Mouse (Mus musculus): Measurements from ENCODE around the gene Olfr1423. TPM values are rescaled to one million over a fixed set of nuclear protein-coding genes. Genes with fewer than 3 reads are reported as not detected.
A peak's percentile ranks its signal among the peaks of the same experiment; 100 is the strongest.

Gene Olfr1423
- polyA plus RNA-seq, 1 experiment = 0.01 TPM

GRCm38 (mm10) chr19:12026606-12027005, 14.5 kb downstream of the Olfr1423 start:
- no peak overlapping the region for H3K4me3 ChIP-seq (ENCODE audit: insufficient read depth, poor library complexity, severe bottlenecking)
- H3K36me3 ChIP-seq (ENCODE audit: control insufficient read depth, insufficient read depth) = no peaks in the 10 kb centered on the region
- no peaks in the 10 kb centered on the region for H3K79me3 ChIP-seq (ENCODE audit: low read depth)
- TF ChIP-seq MYOG (IDR thresholded peaks at IDR 0.05; ENCODE audit: control insufficient read depth, extremely low read depth, insufficient read length) = no peak
- no peak for TF ChIP-seq FOSL1 (IDR thresholded peaks at IDR 0.05; ENCODE audit: insufficient read depth, low read length, poor library complexity, severe bottlenecking)
- TF ChIP-seq MAX (IDR thresholded peaks at IDR 0.05) = no peak
- no peak for TF ChIP-seq USF1 (IDR thresholded peaks at IDR 0.05; ENCODE audit: low read depth)
- TF ChIP-seq CTCF (IDR thresholded peaks at IDR 0.05; ENCODE audit: control insufficient read depth, insufficient read depth, insufficient read length) = no peak
- TF ChIP-seq MYOD1 (IDR thresholded peaks at IDR 0.05; ENCODE audit: control insufficient read depth, insufficient read length, low read depth) = no peak
- no peak for TF ChIP-seq CEBPB (IDR thresholded peaks at IDR 0.05; ENCODE audit: low read depth)
- H3K27me3 ChIP-seq (ENCODE audit: control insufficient read depth, insufficient read depth, insufficient read length) = no peaks in the 10 kb centered on the region
- no peaks in the 10 kb centered on the region for H3K79me2 ChIP-seq (ENCODE audit: control insufficient read depth, insufficient read depth)
- no peak overlapping the region for H3ac ChIP-seq (ENCODE audit: control insufficient read depth, insufficient read length, low read depth)

- TF ChIP-seq CEBPB (IDR thresholded peaks at IDR 0.05; ENCODE audit: low read depth) (no peak), MYOG (IDR thresholded peaks at IDR 0.05; ENCODE audit: control insufficient read depth, extremely low read depth, insufficient read length) (no peak), FOSL1 (IDR thresholded peaks at IDR 0.05; ENCODE audit: insufficient read depth, low read length, poor library complexity, severe bottlenecking) (no peak)
- Histone ChIP-seq H3K4me3 (ENCODE audit: insufficient read depth, poor library complexity, severe bottlenecking) (no peak overlapping the region), H3K79me3 (ENCODE audit: low read depth) (no peaks in the 10 kb centered on the region), H3ac (ENCODE audit: control insufficient read depth, insufficient read length, low read depth) (no peak overlapping the region), H3K36me3 (ENCODE audit: control insufficient read depth, insufficient read depth) (no peaks in the 10 kb centered on the region), H3K79me2 (ENCODE audit: control insufficient read depth, insufficient read depth) (no peaks in the 10 kb centered on the region), H3K27me3 (ENCODE audit: control insufficient read depth, insufficient read depth, insufficient read length) (no peaks in the 10 kb centered on the region)
Measured at GRCm38 (mm10) chr19:12025333-12025732, 15.8 kb downstream of the Olfr1423 start.

- no peaks in the 10 kb centered on the region for H3K79me3 ChIP-seq (ENCODE audit: low read depth)
- no peaks in the 10 kb centered on the region for H3K36me3 ChIP-seq (ENCODE audit: control insufficient read depth, insufficient read depth)
- no peaks in the 10 kb centered on the region for H3K27me3 ChIP-seq (ENCODE audit: control insufficient read depth, insufficient read depth, insufficient read length)
- no peak overlapping the region for H3ac ChIP-seq (ENCODE audit: control insufficient read depth, insufficient read length, low read depth)
- no peak for TF ChIP-seq MYOD1 (IDR thresholded peaks at IDR 0.05; ENCODE audit: control insufficient read depth, insufficient read length, low read depth)
- TF ChIP-seq USF1 (IDR thresholded peaks at IDR 0.05; ENCODE audit: low read depth) = no peak
- no peak for TF ChIP-seq MYOG (IDR thresholded peaks at IDR 0.05; ENCODE audit: control insufficient read depth, extremely low read depth, insufficient read length)
- TF ChIP-seq FOSL1 (IDR thresholded peaks at IDR 0.05; ENCODE audit: insufficient read depth, low read length, poor library complexity, severe bottlenecking) = no peak
- TF ChIP-seq MAX (IDR thresholded peaks at IDR 0.05) = no peak
- no peak for TF ChIP-seq CEBPB (IDR thresholded peaks at IDR 0.05; ENCODE audit: low read depth)
- no peak for TF ChIP-seq CTCF (IDR thresholded peaks at IDR 0.05; ENCODE audit: control insufficient read depth, insufficient read depth, insufficient read length)
- H3K79me2 ChIP-seq (ENCODE audit: control insufficient read depth, insufficient read depth) = no peaks in the 10 kb centered on the region
- no peak overlapping the region for H3K4me3 ChIP-seq (ENCODE audit: insufficient read depth, poor library complexity, severe bottlenecking)
Measured at GRCm38 (mm10) chr19:12024149-12024548, 17.0 kb downstream of the Olfr1423 start.

- Histone ChIP-seq H3K27me3 (ENCODE audit: control insufficient read depth, insufficient read depth, insufficient read length) (no peaks in the 10 kb centered on the region), H3K36me3 (ENCODE audit: control insufficient read depth, insufficient read depth) (no peaks in the 10 kb centered on the region), H3K79me2 (ENCODE audit: control insufficient read depth, insufficient read depth) (no peaks in the 10 kb centered on the region), H3ac (ENCODE audit: control insufficient read depth, insufficient read length, low read depth) (no peak overlapping the region), H3K79me3 (ENCODE audit: low read depth) (no peaks in the 10 kb centered on the region), H3K4me3 (ENCODE audit: insufficient read depth, poor library complexity, severe bottlenecking) (no peak overlapping the region)
- no peak for TF ChIP-seq MYOG (IDR thresholded peaks at IDR 0.05; ENCODE audit: control insufficient read depth, extremely low read depth, insufficient read length)
- TF ChIP-seq MAX (IDR thresholded peaks at IDR 0.05) = no peak
- no peak for TF ChIP-seq USF1 (IDR thresholded peaks at IDR 0.05; ENCODE audit: low read depth)
- TF ChIP-seq CTCF (IDR thresholded peaks at IDR 0.05; ENCODE audit: control insufficient read depth, insufficient read depth, insufficient read length) = no peak
- TF ChIP-seq MYOD1 (IDR thresholded peaks at IDR 0.05; ENCODE audit: control insufficient read depth, insufficient read length, low read depth) = no peak
- TF ChIP-seq FOSL1 (IDR thresholded peaks at IDR 0.05; ENCODE audit: insufficient read depth, low read length, poor library complexity, severe bottlenecking) = no peak
- no peak for TF ChIP-seq CEBPB (IDR thresholded peaks at IDR 0.05; ENCODE audit: low read depth)
Measured at GRCm38 (mm10) chr19:12016192-12016591, 24.9 kb downstream of the Olfr1423 start.

GRCm38 (mm10) chr19:12015708-12016107, 25.4 kb downstream of the Olfr1423 start:
- TF ChIP-seq CTCF (IDR thresholded peaks at IDR 0.05; ENCODE audit: control insufficient read depth, insufficient read depth, insufficient read length) (no peak), FOSL1 (IDR thresholded peaks at IDR 0.05; ENCODE audit: insufficient read depth, low read length, poor library complexity, severe bottlenecking) (no peak), MYOD1 (IDR thresholded peaks at IDR 0.05; ENCODE audit: control insufficient read depth, insufficient read length, low read depth) (no peak), USF1 (IDR thresholded peaks at IDR 0.05; ENCODE audit: low read depth) (no peak), CEBPB (IDR thresholded peaks at IDR 0.05; ENCODE audit: low read depth) (no peak), MYOG (IDR thresholded peaks at IDR 0.05; ENCODE audit: control insufficient read depth, extremely low read depth, insufficient read length) (no peak), MAX (IDR thresholded peaks at IDR 0.05) (no peak)
- no peaks in the 10 kb centered on the region for H3K79me3 ChIP-seq (ENCODE audit: low read depth)
- H3ac ChIP-seq (ENCODE audit: control insufficient read depth, insufficient read length, low read depth) = no peak overlapping the region
- no peaks in the 10 kb centered on the region for H3K27me3 ChIP-seq (ENCODE audit: control insufficient read depth, insufficient read depth, insufficient read length)
- H3K4me3 ChIP-seq (ENCODE audit: insufficient read depth, poor library complexity, severe bottlenecking) = no peak overlapping the region
- H3K79me2 ChIP-seq (ENCODE audit: control insufficient read depth, insufficient read depth) = no peaks in the 10 kb centered on the region
- no peaks in the 10 kb centered on the region for H3K36me3 ChIP-seq (ENCODE audit: control insufficient read depth, insufficient read depth)

GRCm38 (mm10) chr19:12013228-12013627, 27.9 kb downstream of the Olfr1423 start:
- no peaks in the 10 kb centered on the region for H3K79me2 ChIP-seq (ENCODE audit: control insufficient read depth, insufficient read depth)
- no peak overlapping the region for H3ac ChIP-seq (ENCODE audit: control insufficient read depth, insufficient read length, low read depth)
- no peaks in the 10 kb centered on the region for H3K36me3 ChIP-seq (ENCODE audit: control insufficient read depth, insufficient read depth)
- peak overlapping the region; percentile 19 for H3K4me3 ChIP-seq (ENCODE audit: insufficient read depth, poor library complexity, severe bottlenecking)
- TF ChIP-seq CTCF (IDR thresholded peaks at IDR 0.05; ENCODE audit: control insufficient read depth, insufficient read depth, insufficient read length) (no peak), MAX (IDR thresholded peaks at IDR 0.05) (peak; percentile 68), USF1 (IDR thresholded peaks at IDR 0.05; ENCODE audit: low read depth) (peak; percentile 92)
- H3K79me3 ChIP-seq (ENCODE audit: low read depth) = no peaks in the 10 kb centered on the region
- no peaks in the 10 kb centered on the region for H3K27me3 ChIP-seq (ENCODE audit: control insufficient read depth, insufficient read depth, insufficient read length)
